Mouse (Mus musculus): ENCODE results near the gene Ube4b. TPM values are rescaled to one million over a fixed set of nuclear protein-coding genes. Genes with fewer than 3 reads are reported as not detected.
"Not testable (repeated sequence)": the region's sequence is repeated elsewhere in the genome, so short reads cannot be mapped to it uniquely, and the experiment has no call there.

The Ube4b gene
- total and polyA plus RNA-seq, 2 experiments from 2014 or later: 48.1 to 117 TPM

DNA sequence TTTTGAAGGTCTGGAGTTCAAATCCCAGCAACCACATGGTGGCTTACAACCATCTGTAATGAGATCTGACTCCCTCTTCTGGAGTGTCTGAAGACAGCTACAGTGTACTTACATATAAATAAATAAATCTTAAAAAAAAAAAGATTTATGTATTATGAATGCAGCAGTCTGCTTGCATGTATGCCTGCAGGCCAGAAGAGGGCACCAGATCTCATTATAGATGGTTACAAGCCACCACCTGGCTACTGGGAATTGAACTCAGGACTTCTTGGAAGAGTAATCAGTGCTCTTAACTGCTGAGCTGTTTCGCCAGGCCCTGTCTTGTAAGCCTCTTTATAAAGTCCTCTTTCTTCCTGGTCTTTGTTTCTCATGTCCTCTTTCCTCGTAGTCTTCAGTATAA lies 33.9 kb upstream of the Ube4b start:
- not testable (repeated sequence) for ATAC-seq; H3K27ac ChIP-seq; H3K4me2 ChIP-seq (ENCODE audit: low read depth, low read length); H3K36me3 ChIP-seq (ENCODE audit: insufficient read depth, low read length); H3K9me3 ChIP-seq (ENCODE audit: low read length); DNase-seq (ENCODE audit: low spot score); H3K4me1 ChIP-seq (ENCODE audit: insufficient read depth, low read length); H3K27me3 ChIP-seq (ENCODE audit: insufficient read depth, low read length); H3K4me3 ChIP-seq (ENCODE audit: low read length); H3K9ac ChIP-seq (replicated peaks; ENCODE audit: low read length)
- WGBS: 90% methylated on average over 2 of the region's 2 CpGs
- peak; percentile 26; the same call in 1 of the 2 replicates for TF ChIP-seq CTCF (IDR thresholded peaks at IDR 0.05; ENCODE audit: low read depth)

DNA sequence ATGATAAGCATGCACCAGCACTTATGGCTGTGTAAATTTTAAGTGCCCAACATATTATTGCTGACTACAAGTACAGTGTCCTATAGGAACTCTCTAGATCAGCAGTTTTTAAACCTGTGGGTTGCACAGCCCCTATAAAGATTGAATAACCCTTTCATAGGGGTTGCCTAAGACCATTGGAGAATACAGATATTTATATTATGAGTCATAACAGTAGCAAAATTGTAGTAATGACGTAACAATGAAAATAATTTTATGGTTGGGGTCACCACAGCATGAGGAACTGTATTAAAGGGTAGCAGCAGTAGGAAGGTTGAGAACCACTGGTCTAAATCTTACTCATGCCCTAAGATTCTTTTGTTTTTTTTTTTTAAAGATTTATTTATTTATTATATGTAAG lies 32.9 kb upstream of the Ube4b start:
- 85% methylated on average over 1 of the region's 1 CpGs for WGBS
- no peak for DNase-seq (ENCODE audit: low spot score)

DNA sequence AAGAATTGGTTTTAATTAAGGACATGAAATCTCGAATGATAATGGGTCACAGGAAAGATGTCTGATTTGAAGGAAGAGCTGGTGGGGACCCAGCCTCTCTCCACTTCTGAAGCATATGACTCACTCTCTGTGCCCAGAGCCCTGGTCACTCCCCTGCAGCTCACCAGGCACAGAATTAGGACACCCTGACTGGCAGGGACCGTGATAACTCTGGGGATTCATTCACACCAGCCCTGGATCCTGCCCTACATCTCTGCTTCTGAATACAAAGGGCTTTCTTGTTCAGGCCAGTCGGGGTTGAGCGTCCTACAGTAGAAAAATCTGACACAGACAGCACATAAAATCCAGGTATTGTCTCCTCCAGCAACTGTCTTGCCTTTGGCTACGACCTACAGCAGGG lies 32.0 kb upstream of the Ube4b start:
- Histone ChIP-seq H3K27ac (no peak overlapping the region), H3K4me2 (ENCODE audit: low read depth, low read length) (no peak overlapping the region), H3K27me3 (ENCODE audit: insufficient read depth, low read length) (no peaks in the 10 kb centered on the region), H3K9me3 (ENCODE audit: low read length) (no peaks in the 10 kb centered on the region), H3K36me3 (ENCODE audit: insufficient read depth, low read length) (no peaks in the 10 kb centered on the region), H3K9ac (replicated peaks; ENCODE audit: low read length) (no peak overlapping the region), H3K4me1 (ENCODE audit: insufficient read depth, low read length) (no peaks in the 10 kb centered on the region), H3K4me3 (ENCODE audit: low read length) (no peak overlapping the region)
- DNase-seq (ENCODE audit: low spot score) (no peak), ATAC-seq (no peak)
- 57% methylated on average over 5 of the region's 5 CpGs for WGBS
- TF ChIP-seq CTCF (IDR thresholded peaks at IDR 0.05; ENCODE audit: low read depth): no peak

More for the DNA sequence above, 32.9 kb upstream of the Ube4b start:
- H3K4me2 ChIP-seq (ENCODE audit: low read depth, low read length): no peak overlapping the region
- no peak overlapping the region for H3K27ac ChIP-seq
- no peak overlapping the region for H3K4me3 ChIP-seq (ENCODE audit: low read length)
- H3K4me1 ChIP-seq (ENCODE audit: insufficient read depth, low read length): no peaks in the 10 kb centered on the region
- no peaks in the 10 kb centered on the region for H3K9me3 ChIP-seq (ENCODE audit: low read length)
- TF ChIP-seq CTCF (IDR thresholded peaks at IDR 0.05; ENCODE audit: low read depth): no peak
- no peaks in the 10 kb centered on the region for H3K36me3 ChIP-seq (ENCODE audit: insufficient read depth, low read length)
- no peak for ATAC-seq
- H3K27me3 ChIP-seq (ENCODE audit: insufficient read depth, low read length): no peaks in the 10 kb centered on the region
- no peak overlapping the region for H3K9ac ChIP-seq (replicated peaks; ENCODE audit: low read length)

DNA sequence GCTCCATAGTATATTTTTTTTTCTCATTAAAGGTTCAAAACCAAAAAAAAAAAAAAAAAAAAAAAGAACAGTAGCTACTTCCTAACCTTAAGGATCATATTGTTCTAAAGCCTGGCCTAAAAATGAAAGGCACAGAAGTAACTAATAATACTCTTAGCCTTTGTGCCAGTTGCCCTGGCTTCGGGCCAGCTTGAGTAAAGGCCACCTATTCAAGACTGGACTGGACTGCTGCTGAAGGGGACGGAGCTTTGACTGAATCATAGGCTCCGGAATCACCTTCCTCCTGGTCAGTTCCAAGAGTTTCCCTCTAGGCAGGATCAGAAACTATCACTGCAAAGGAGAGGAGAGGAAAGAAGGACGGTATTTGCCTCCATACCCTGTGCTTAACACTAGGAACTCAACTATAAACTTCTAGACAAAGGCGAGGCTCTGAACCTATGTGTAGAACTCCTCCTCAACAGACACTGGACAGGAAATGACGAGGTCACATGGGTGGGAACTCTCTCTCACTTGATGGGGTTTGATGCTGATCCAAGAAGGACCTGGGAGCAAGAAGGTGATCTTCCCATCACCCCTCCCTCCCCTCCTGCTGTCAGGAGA lies 31.4 kb upstream of the Ube4b start:
- no peaks in the 10 kb centered on the region for H3K9me3 ChIP-seq (ENCODE audit: low read length)
- no peaks in the 10 kb centered on the region for H3K4me1 ChIP-seq (ENCODE audit: insufficient read depth, low read length)
- H3K27me3 ChIP-seq (ENCODE audit: insufficient read depth, low read length): no peaks in the 10 kb centered on the region
- ATAC-seq (no peak), DNase-seq (ENCODE audit: low spot score) (no peak)
- no peak overlapping the region for H3K27ac ChIP-seq
- no peak for TF ChIP-seq CTCF (IDR thresholded peaks at IDR 0.05; ENCODE audit: low read depth)
- no peak overlapping the region for H3K4me2 ChIP-seq (ENCODE audit: low read depth, low read length)
- no peak overlapping the region for H3K9ac ChIP-seq (replicated peaks; ENCODE audit: low read length)
- WGBS: 63% methylated on average over 6 of the region's 6 CpGs
- no peak overlapping the region for H3K4me3 ChIP-seq (ENCODE audit: low read length)
- no peaks in the 10 kb centered on the region for H3K36me3 ChIP-seq (ENCODE audit: insufficient read depth, low read length)

DNA sequence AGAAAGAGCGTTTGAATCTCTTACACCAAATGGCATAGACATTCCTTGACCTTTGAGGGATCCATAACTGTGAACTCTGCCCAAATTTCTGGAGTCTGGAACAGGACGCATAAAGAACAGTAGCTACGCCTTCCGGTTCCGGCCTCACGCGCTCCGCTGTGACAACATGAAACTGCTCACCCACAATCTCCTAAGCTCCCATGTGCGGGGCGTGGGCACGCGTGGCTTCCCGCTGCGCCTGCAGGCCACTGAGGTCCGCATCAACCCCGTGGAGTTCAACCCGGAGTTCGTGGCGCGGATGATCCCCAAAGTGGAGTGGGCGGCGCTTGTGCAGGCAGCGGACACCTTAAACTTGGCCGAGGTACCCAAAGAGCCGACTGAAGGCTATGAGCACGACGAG lies 30.6 kb upstream of the Ube4b start:
- not testable (repeated sequence) for H3K27ac ChIP-seq; ATAC-seq; H3K9ac ChIP-seq (replicated peaks; ENCODE audit: low read length); H3K27me3 ChIP-seq (ENCODE audit: insufficient read depth, low read length); DNase-seq (ENCODE audit: low spot score); H3K9me3 ChIP-seq (ENCODE audit: low read length); H3K4me1 ChIP-seq (ENCODE audit: insufficient read depth, low read length); H3K4me2 ChIP-seq (ENCODE audit: low read depth, low read length); H3K36me3 ChIP-seq (ENCODE audit: insufficient read depth, low read length); H3K4me3 ChIP-seq (ENCODE audit: low read length)
- 89% methylated on average over 25 of the region's 27 CpGs for WGBS

DNA sequence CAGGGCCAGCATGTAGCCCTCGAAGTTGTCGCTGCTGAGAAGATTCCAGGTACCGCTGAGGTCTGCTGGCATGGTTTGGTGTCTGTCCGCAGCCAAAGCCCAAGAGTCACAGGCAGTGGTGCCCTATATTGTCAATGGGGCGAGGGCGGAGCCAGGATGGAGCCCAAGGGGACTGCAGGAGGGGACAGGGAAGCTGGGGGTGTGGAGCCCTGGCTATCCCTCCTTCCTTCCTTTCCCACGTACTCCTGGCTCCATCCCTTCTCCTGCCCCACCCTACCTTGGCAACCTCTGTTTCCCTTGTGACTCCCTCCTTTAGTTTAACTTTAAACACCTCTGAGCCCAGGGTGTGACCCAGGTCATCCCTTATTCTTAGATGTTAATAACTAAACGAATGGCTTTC lies 28.3 kb upstream of the Ube4b start, which contains the start of gene Rbp7:
TSS of gene Rbp7 (minus strand) at position 100 of the 400 bp plus-strand sequence.
- no peak within 1 kb of the TSS for H3K4me3 ChIP-seq (ENCODE audit: low read length)
- H3K27me3 ChIP-seq (ENCODE audit: insufficient read depth, low read length): no peaks in the 10 kb centered on the region
- WGBS: 54% methylated on average over 8 of the region's 8 CpGs
- no peak within 1 kb of the TSS for H3K9ac ChIP-seq (replicated peaks; ENCODE audit: low read length)
- no peaks in the 10 kb centered on the region for H3K4me1 ChIP-seq (ENCODE audit: insufficient read depth, low read length)
- H3K4me2 ChIP-seq (ENCODE audit: low read depth, low read length): no peak within 1 kb of the TSS
- no peak within 1 kb of the TSS for H3K27ac ChIP-seq
- DNase-seq (ENCODE audit: low spot score) (no peak), ATAC-seq (no peak)
- no peaks in the 10 kb centered on the region for H3K36me3 ChIP-seq (ENCODE audit: insufficient read depth, low read length)
- TF ChIP-seq CTCF (IDR thresholded peaks at IDR 0.05; ENCODE audit: low read depth): no peak
- no peaks in the 10 kb centered on the region for H3K9me3 ChIP-seq (ENCODE audit: low read length)

DNA sequence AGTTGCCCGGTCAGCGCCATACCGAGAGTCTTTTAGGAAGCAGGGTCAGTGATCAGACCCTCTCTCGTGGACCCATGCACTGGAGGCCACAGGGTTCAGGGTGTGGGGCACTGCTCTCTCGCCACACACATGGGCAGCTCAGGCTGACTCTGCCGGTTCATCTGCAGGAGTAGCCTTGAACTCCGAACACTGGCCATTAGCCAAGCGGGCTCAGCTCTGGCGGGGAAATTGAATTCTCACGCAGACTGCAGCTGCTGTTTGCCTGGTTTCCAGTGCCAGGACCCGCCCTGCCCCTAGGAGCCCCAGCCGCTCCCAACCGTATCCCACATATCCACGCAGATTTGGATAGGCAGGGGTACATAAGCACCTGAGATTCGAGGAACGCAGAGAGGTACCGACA lies 27.7 kb upstream of the Ube4b start:
- no peak for ATAC-seq
- no peak for TF ChIP-seq CTCF (IDR thresholded peaks at IDR 0.05; ENCODE audit: low read depth)
- Histone ChIP-seq H3K4me3 (ENCODE audit: low read length) (no peak overlapping the region), H3K9me3 (ENCODE audit: low read length) (no peaks in the 10 kb centered on the region), H3K4me2 (ENCODE audit: low read depth, low read length) (no peak overlapping the region), H3K27me3 (ENCODE audit: insufficient read depth, low read length) (no peaks in the 10 kb centered on the region), H3K36me3 (ENCODE audit: insufficient read depth, low read length) (no peaks in the 10 kb centered on the region), H3K27ac (no peak overlapping the region), H3K4me1 (ENCODE audit: insufficient read depth, low read length) (no peaks in the 10 kb centered on the region), H3K9ac (replicated peaks; ENCODE audit: low read length) (no peak overlapping the region)
- DNase-seq (ENCODE audit: low spot score): no peak
- 74% methylated on average over 17 of the region's 17 CpGs for WGBS

Measured in hindbrain, postnatal 0 days (tissue).